Mouse (Mus musculus): ENCODE measurements around the gene Sgsm2.

Gene Sgsm2

DNA sequence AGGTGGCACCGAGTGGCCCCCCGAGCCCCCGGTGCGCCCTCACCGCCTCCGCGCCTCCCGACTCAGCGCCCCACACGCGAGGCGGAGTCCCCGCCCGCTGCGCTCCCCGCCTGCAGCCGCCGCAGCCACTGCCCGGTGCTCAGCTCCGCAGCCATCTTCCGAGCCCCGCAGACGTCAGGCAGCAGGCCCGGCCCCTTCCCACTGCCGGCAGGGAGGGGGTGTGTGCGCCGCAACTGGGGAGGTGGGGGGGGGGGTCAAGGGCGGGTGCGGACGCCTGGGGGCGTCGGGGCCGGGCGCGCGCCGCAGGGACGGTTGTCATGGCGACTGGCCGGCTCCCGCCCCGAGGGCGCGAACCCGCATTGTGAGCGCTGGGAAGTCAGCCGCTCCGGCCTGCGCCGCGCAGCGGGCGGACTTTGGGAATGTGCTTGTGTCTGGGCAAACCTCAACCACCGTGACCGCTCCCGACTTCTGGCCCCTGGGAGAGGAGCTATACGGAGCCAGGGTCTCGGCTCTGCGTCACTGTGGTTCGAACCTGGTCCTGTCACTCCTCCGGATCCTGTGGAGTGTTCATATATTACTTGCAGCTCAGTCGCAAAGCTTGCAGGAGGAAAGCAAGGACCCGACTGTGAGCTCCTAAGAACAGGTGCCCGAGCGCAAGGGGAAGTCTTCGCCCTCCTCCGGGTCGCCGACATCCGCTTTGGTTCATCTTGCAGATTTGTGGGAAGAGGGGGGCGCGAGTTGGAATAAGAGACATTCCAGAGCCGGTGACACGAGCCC, at the start of gene Sgsm2:
Gene Sgsm2 (minus strand): TSS at position 160 of the 777 bp plus-strand sequence.
- peak; percentile 62 for DNase-seq

DNA sequence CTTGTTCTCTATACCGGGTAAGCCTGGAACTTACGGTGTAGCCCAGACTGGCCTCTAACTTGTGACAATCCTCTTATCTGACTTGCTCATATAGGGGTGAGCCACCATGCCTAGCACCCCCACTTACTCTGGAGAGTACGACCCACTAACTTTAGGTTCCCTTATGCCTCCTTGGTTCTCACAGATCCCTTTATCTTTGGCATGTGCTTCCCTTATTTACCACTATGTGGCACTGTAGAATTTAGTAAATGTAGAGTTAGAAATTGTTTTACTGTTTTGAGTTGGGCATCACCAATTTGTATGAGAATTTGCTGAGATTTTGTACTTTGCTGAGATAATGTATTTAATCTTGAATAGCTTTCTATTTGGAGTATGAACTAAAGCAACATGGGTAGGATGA, 49.5 kb upstream of the Sgsm2 start:
- peak; percentile 77 for DNase-seq

DNA sequence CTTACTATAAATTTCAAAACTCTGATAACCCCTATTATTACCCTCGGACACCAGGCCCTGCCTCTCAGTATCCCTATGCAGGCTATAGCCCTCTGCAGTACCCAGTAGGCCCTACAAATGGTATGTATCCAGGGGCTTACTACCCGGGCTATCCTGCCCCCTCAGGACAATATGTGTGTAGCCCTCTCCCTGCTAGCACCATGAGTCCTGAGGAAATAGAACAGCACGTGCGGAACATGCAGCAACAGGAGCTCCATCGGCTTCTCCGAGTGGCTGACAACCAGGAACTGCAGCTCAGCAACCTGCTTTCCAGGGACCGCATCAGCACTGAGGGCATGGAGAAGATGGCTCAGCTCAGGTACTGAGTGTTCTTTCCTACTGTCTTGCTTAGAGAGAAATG, 33.5 kb upstream of the Sgsm2 start:
- DNase-seq = no peak

DNA sequence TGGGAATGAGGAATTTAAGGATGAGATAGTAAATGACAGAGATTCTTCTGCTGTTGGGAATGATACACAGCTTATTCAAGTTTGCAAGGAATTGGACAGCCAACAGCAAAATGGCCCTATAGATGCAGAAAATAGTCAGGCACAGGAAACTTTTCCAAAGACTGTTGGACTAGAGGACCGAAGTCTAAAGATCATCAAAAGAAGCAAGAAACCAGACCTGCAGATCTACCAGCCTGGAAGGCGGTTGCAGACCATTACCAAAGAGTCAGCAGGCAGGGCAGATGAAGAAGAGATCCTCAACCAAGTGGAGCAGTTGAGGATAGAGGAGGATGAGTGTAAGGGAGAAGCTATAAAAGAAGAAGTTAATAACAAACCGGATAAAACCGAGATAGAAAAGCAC, 32.3 kb upstream of the Sgsm2 start:
- DNase-seq = no peak

DNA sequence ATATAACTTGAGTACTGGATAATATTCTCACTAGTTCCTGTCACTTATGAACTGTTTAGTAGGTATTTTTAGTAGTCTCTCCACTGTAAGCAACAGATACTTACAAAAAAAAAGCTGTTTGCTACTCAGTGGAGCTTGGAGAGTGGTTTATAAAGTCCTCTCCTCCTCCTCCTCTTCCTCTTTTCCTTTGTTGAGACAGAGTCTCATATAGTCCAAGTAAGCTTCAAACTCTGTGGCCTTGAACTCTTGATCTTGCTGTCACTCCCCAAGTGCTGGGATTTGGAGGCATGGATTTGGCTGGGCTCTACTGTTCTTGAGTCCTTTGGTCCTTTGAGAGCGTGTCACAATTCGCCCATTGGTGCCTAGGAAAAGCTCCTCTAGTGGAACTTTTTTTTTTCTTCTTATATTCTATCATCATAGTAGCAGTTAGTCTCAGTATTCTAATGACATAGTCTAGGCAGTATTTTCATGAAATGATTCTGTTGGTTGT, 30.4 kb upstream of the Sgsm2 start:
- no peak for DNase-seq

DNA sequence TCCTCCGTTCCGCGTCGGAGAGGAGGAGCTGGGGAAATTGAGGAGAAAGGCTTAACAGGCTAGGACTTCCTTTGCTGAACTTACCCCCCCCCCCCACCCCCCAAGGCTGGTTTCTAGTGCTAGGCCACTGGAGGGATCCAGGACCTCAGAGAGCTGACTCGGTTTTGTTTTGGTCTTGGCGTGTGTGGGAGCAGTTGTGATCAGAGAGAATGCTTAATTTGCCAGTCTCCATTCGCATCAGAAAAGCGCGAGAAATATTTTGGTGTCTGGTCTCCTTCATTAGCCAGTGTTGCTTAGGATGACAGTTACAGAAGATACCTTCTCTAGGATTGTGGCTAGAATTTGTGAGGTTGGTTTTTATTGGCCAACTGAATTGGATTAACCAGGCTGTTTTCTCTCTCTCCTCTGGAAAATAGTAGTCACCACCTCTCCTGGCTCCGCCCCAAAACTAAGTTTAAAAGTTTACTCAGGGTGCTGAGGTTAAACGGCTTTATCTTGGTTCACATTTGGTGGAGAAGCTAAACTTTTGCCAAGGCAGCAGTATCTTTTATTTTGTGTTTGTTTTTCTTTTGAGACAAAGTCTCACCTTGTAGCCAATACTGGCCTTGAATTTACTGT, 29.6 kb upstream of the Sgsm2 start:
- DNase-seq = peak; percentile 45

DNA sequence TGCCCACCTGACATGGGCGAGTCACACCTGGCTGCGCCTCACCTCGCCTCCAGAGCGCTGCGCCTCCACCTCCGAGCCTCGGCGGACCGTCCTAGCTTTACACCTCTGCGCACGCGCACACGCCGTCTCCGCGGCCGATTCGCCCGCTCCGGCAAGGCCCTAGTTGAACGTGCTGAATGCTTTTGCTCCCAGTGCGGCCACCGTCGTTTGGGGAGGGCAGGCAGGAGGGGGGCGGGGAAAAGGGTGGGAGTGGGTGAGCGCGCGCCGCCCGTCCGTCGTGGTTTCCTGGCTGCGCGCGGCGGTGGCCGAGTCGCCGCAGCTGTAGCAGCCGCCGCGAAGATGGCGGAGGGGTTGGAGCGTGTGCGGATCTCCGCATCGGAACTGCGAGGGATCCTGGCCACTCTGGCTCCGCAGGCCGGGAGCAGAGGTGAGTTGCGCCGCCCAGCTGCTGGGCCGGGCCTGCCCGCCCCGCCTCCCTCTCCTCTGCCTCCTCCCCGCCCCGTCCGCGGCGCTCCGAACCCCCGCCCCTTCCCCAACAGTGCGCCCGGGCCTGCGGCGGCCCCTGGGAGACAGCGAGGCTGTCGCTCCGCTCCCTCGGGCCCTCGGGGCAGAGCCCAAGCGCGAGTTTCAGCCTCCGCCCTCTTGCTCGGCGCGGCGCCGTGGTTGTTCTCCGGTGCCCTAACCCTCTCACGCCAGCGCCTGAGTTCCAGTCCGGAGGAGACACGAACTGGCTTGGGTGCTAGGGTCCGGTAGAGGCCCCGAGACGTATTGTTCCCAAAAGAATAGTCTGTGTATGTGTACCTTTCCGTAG, 28.9 kb upstream of the Sgsm2 start, which contains the start of the genes Smg6 and Srr:
Gene Smg6 (plus strand): TSS at position 247 of the 811 bp plus-strand sequence.
Gene Srr (minus strand): TSS at position 372 of the 811 bp plus-strand sequence.
- DNase-seq = peak; percentile 90

DNA sequence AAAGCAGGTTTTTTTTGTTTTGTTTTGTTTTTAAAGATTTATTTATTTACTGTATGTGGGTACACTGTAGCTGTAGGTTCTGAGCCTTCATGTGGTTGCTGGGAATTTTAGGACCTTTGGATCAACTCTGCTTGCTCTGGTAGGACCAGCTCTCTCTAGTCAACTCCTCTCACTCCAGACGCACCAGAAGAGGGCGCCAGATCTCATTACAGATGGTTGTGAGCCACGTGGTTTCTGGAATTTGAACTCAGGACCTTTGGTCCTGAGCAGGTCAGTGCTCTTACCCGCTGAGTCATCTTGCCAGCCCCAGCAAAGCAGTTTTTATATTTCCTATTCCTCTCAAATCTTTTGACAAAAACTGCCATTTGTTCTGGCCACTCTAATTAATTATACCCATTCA, 27.3 kb upstream of the Sgsm2 start:
- DNase-seq = peak; percentile 53

DNA sequence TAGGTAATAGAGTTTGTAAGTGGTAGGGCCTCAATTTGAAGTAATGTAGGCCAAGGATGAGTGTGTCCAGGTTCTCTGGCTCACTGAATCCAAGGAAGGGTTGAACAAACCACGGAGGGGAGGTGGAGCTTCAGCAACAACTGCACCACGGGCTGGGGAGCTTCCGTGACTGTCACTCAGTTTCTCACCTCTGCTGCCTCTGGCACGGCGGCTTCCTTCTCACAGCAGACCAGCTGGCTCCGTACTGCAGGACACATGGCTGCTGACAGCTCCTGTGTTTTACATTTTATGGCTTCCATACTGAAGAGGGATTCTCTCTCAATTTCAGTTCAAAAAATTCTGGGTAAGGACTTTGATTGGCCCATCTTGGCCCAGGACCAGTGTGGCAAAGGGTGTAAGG, 22.4 kb upstream of the Sgsm2 start:
- no peak for DNase-seq

DNA sequence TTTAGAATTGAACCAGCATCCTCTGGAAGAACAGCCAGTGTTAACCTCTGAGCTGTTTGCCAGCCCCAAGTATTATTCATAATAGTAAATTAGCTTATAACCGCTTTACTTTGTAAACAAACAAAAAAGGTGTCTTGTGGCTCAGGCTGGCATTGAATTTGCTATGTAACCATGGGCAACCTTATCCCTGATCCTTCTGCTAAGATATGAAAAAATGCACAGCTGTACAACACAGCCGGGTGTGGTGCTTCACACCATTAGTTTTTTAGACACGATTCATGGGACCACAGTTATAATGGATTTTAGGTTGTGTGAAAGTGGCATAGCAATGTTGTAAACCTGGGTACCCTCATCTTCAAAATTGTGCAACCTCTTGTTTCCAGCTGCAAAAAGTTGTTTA, 15.6 kb upstream of the Sgsm2 start:
- no peak for DNase-seq

DNA sequence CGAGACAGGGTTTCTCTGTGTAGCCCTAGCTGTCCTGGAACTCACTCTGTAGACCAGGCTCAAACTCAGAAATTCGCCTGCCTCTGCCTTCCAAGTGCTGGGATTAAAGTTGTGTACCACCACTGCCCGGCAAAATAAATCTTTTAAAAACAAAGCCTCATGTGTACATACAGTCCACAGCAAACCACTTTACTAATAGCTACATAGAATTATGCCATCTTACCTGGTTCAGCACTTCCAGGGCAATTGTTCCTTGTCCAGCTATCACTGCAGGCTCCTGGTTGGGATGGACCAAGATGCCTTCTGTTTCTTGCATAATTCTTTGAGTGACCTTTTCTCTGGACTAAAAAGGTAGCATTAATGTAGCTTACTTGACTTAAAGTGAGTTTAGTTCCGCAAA, 13.1 kb upstream of the Sgsm2 start:
- DNase-seq = no peak

DNA sequence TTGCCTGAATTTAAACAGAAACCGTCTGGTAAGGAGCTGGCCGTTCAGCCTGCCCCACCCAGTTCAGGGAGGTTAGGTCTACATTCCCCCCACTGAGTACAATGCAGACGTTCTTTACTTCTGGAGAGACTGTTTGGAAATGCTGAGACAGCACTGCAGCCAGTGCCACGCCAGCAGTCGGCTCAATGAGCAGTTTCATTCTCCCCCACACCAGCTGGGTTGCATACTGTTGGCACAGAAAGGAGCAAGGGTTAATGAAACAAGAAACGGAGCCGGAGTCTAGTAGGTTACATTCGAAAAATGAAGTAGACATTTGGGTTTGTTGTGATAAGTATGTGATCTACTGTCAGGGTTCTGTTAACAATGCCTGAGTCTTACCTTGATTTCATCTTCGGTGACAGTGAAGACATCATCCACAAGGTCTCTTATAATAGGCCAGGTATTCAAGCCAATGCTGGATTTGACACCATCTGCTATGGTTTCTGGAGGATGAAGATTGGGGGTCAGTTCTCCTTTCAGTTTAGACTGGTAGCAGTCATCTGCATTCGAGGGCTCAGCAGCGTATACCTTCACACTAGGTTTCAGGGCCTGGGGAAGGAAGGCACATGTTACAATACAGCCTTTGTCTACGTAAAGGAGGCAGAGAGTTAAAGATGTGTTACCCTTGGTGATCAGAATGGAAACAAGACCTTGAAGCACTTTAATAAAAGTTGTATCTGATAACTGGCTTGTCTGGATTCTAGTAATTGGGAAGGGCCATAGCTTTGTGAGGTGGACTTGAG, 11.9 kb upstream of the Sgsm2 start:
- no peak for DNase-seq

DNA sequence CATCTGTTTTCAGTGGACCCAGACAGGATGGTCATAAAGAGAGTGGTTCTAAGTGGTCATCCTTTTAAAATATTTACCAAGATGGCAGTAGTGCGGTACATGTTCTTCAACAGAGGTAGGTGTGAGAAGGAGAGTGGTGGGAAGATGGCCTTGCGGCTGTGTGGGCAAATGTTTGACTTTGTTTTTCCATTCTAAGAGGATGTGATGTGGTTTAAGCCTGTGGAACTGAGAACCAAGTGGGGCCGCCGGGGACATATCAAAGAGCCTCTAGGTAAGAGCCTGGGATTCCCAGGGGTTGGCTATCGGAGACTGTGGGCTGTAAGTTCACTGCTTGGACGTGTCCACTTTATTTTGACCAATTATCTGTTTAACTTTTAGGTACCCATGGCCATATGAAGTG, 11.0 kb upstream of the Sgsm2 start:
- DNase-seq = no peak

DNA sequence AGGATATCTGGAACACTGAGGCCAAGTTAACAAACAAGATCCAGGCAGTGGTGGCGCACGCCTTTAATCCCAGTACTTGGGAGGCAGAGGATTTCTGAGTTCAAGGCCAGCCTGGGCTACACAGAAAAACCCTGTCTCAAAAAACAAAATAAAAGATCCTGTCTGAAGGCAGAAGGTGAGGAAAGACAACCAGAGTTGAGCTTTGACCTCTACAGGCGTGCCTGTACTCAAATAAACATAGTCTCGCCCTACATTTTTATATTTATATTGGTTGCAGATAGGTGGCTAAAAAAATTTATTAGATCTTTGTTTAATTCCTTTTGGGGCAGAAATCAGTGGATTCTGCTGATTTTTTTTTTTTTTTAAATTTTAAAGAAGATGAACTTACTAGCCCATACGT, 5.6 kb upstream of the Sgsm2 start:
- no peak for DNase-seq

DNA sequence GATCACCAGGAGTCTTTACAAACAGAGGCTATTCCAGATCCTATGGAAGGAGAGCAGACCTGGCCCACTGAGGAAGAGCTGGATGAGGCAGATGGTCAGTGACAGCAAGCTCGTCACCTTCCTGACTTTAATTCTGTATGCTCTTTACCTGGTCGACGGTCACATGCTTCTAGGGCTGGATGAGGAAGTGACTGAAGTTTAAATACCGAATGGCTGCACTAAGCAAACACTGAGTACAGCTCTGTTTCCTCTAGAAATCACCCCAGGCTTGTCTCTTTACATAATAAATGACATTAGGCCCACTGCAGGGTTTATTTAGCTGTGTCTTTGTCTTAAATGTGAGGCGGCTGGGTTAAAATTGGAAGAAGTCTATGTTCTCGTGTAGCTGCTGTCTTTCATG, 4.7 kb upstream of the Sgsm2 start:
- DNase-seq = no peak

DNA sequence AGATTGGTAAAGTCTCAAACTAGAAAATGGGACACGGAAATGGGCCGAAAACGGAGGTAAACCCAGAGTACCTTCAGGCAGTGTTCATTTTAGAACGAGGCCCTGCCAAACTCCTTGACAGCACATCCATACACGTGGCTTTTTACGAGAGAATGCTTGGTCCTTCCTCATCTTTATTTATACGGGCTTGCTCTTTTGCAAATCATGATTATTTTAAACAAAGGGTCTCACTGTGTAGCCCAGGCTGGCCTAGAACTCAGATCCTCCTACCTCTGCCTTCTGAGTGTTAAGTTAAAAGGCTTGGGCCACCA, 1.6 kb upstream of the Sgsm2 start:
- no peak for DNase-seq

DNA sequence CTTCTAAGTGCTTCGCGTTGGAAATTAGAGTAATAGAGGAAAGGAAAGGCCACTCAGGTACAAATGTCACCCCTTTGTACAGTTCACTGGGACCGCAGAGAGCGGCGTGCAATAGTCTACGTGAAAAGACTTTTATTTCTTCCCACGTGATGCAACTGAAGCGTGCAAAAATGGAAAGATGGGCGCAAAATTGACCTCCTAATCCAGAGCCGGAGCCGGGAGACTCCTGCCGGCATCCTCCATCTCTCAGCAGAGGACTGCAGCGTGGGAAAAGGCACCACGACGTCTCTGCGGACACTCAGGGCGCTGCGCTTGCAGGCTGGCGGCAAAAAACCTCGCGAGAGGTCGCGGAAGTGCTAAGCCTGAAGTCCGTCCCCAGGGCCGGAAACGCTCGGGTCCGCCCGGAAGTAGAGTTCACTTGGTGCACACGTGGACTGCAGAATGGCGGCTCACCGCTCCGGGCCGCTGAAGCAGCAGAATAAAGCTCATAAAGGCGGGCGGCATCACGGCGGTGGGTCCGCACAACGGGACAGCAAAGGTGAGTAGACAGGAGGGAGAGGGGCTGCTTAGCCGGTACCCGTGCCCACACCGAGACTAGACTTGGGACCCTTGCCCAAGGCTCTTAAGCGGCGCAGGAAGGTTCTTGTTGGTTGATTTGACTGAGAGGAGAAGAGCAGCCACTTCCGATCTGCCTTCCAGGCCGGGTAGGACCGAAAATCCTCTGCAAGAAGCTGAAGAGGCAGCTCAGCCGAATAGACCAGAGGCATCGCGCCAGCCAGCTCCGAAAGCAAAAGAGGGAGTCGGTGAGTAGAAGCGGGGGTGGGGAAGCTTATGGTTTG, 1.0 kb upstream of the Sgsm2 start, which contains the start of gene Tsr1:
Gene Tsr1 (plus strand): TSS at position 394 of the 839 bp plus-strand sequence.
- peak; percentile 86 for DNase-seq

DNA sequence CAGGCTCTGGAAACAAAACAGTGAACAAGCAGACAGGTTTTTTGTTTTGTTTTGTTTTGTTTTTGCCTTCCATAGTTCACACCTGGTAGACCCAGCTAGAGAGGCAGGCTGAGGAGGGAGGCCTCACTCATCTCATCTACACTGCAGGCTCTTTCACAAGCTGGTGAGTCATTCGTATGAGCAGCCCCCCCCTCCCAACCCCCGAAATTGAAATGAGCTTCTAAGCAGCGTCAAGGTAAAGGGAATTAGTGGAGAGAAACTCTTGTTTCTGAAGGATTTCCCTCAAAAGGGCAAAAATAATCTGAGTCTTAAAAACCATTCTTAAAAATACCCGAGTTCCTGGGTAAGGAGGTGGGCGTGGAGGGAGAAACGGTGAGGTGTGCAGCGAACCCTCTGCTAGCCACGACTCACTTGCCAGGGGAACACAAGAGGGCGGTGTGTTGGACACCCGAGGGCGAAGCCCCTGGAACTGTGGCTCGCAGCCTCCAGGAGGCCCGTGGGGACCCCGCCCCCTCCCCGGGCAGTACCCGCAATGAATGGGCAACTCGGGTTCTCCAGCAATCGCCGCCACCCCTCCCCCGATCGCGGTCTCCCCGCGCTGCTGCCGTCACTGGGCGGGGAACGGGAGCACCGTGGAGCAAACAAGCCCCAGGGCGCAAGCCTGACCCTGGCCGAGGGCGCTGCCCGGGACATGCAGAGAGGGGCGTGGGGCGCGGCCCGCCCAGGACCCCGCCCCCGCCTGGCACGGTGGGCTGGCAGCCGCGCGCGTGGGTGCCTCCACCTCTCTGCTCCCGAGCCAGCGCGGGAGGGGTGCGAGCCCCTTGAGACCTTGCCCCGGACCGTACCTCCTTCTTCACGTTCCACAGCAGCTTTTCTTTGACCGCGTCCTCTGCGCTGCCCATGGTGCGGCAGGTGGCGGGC, 620 bp downstream of the Sgsm2 start:
- DNase-seq = peak; percentile 71

DNA sequence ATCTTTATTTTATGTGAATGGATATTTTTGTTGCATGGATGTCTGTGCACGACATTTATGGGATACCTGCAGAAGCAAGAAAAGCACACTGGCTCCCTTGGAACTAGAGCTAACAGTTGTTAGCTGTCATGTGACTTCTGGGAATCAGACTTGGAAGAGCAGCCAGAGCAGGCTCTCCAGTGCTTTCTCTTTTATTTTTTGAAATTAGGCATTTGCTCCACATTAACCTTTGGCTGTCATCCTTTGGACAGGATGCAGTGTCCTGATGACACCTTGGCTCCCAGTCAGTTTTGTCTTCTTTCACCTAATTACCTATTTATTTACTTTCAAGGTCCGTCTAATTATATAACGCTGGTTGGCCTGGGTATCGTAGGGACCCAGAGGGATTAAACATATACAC, 2.2 kb downstream of the Sgsm2 start:
- peak; percentile 48 for DNase-seq

DNA sequence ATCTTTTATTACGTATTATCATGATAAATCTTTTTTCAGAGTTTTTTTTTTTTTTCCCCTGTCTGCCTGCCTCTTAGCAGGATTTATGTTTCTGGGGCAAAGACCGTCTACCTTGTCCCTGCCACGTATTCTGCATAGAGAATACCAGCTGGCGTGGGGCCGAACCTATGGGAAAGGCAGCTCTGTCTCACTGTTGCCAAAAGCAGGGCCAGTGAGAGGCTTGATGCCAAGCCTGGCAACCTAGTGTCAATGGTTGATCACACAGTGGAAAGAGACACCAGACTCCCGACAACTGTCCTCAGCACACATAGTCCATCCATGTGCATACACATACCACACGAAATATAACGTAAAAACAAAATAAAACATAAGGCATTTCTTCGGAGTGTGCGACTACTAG, 13.8 kb downstream of the Sgsm2 start:
- peak; percentile 79 for DNase-seq

DNA sequence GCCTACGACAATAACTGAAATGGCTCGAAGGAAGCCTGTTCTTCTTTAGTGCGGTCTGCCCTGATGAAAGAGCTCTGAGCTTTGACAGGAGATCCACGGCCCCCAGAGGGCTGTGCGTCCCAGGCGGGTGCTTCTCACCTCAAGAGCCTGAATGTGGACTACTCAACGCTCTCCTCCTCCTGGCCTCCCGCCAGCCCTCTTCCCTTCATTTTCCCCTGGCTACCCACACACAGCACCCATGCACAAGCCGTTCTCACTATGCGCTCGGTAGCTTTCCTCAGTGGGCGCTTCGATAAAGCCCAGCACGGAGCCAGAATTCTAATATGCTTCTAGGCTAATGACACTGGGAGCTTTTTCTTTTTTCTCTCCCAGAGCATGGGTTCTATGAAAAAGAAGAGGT, 14.9 kb downstream of the Sgsm2 start:
- no peak for DNase-seq

Data from cerebellum, adult 9-10 months (tissue).